Mouse (Mus musculus) E14TG2a.4 (cell line): ENCODE measurements around the gene Hnrnph2.

ENCODE experiments used
- H3K27me3 ChIP-seq: 2 replicates; pipeline ENCODE4 v1.6.1; 2014; ENCODE audit warnings: low read length, control low read depth; ENCODE audit not compliant: insufficient read depth
- H3K36me3 ChIP-seq: 2 replicates; pipeline ENCODE4 v1.6.1; 2014; ENCODE audit warnings: low read length, control low read depth; ENCODE audit not compliant: insufficient read depth
- H3K4me1 ChIP-seq: replicated peaks from 2 replicates; pipeline ENCODE4 v1.6.1; 2014; ENCODE audit warnings: low read depth, low read length, control low read depth
- H3K4me3 ChIP-seq: replicated peaks from 2 replicates; pipeline ENCODE4 v1.5.1; 2014; ENCODE audit warnings: mild to moderate bottlenecking, low read length
- H3K9me3 ChIP-seq: 2 replicates; pipeline ENCODE4 v1.6.1; 2014; ENCODE audit warnings: low read length, control low read depth
- CTCF ChIP-seq: conservative IDR thresholded peaks from 2 replicates; pipeline ENCODE4 v1.5.1; 2014; ENCODE audit warnings: low read length
- NANOG ChIP-seq: IDR thresholded peaks from 2 replicates; pipeline ENCODE4 v1.6.1; 2014; ENCODE audit warnings: borderline replicate concordance, low read length, mixed read lengths
- POU5F1 ChIP-seq: IDR thresholded peaks from 2 replicates; pipeline ENCODE4 v1.6.1; 2014; ENCODE audit warnings: low read length, borderline replicate concordance

Gene Hnrnph2

DNA sequence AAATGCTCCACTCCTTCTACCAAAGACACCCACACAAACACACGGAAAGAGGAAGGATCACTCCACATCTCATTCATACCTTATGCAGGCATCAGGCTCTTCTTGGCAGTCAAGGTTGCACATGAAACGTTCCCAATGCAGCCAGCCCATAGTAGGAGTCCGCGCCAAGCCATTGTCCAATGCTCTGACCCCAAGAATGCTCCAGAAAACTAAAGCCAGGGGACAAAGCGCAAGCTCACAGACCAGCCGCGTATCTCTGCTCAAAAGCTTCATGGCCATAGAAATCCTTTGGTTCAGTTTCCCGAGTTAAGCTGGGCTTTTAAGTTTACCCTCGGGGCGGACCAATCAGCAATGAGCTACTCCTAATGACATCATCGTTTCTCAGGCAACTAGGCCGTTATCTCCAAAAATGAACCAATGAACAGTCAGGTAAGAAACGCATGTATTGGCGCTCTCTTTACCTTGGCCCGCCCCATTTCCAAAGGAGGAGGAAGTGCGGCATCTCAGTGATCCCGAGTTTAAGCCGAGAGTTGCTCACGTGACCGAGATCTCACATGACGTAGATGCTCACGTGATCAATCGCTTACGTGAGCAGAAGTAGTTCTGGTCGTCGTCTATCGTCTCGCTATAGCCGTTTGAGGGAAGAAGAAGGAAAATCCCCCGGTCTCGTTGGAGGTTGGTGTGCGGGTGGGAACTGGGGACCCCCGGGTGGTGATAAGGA, at the start of gene Hnrnph2, which contains the start of gene Gla:
TSS of gene Hnrnph2 (plus strand) at position 521 of the 721 bp plus-strand sequence.
TSS of gene Gla (minus strand) at position 467 of the 721 bp plus-strand sequence.
- peaks cover 13% of the 10 kb centered on the region for H3K36me3 ChIP-seq
- H3K9me3 ChIP-seq: no peaks in the 10 kb centered on the region
- H3K27me3 ChIP-seq: no peaks in the 10 kb centered on the region
- peaks cover 27% of the 10 kb centered on the region for H3K4me1 ChIP-seq
- H3K4me3 ChIP-seq: peak within 1 kb of the TSS; percentile 86
- no peak for TF ChIP-seq NANOG
- TF ChIP-seq CTCF: no peak
- no peak for TF ChIP-seq POU5F1

DNA sequence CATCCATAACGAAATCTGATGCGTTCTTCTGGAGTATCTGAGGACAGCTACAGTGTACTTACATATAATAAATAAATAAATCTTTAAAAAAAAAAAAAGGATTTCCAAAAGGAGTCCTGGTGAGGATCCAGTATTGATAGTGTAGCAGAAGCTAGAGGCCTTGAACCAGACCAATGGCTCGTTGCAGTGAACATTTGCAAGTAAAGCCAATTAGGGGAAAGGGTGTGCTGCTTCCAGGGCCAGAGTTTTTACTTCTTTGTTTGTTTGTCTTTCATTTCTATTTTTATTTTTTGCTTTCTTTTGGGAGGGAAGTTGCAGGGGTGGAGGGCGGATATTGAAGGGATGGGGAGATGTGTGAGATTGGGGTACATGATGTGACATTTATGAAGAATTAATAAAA, 47.7 kb upstream of the Hnrnph2 start:
- Histone ChIP-seq H3K4me1 (no peaks in the 10 kb centered on the region), H3K4me3 (no peak overlapping the region), H3K27me3 (no peaks in the 10 kb centered on the region), H3K36me3 (no peaks in the 10 kb centered on the region), H3K9me3 (no peaks in the 10 kb centered on the region)
- no peak for TF ChIP-seq NANOG
- TF ChIP-seq CTCF: no peak
- no peak for TF ChIP-seq POU5F1

DNA sequence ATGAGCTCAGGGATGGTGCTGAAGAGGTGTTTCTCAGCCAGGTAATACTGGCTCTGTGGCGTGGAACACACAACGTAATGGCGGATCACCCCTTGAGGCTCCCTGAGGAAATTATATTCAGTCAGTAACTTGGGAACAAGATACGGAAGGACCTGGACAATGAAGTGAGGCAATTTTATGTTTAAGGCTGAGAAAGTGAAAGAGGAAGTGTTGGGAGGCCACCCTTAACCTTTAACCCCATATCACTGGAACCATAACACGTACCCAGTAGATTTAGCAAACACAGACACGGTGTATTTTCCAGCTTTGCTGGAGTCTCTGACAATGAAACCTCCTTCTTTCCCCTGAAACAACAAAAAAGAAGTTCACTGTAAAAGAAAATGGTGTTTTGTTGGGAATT, 46.6 kb upstream of the Hnrnph2 start:
- Histone ChIP-seq H3K4me1 (no peaks in the 10 kb centered on the region), H3K36me3 (no peaks in the 10 kb centered on the region), H3K27me3 (no peaks in the 10 kb centered on the region), H3K9me3 (no peaks in the 10 kb centered on the region), H3K4me3 (no peak overlapping the region)
- TF ChIP-seq POU5F1 (no peak), CTCF (no peak), NANOG (no peak)

DNA sequence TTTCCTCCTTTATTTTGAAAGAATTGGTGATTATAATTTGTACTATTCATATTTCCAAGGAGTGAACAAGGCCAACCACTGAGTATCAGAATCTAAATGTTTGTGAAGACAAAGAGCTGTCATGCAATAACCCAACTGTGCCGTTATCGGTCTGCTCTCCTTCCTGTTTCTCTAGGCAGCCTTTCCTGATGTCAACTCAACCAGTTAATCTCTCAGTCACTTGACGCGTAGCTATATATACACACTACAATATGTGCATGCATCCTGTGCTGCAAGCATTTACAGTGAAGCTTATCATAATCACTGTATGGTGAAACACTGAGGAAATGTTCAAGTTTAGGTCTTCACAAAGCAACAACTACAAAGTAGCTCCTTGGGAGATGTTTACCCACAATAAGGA, 36.7 kb upstream of the Hnrnph2 start:
- TF ChIP-seq POU5F1: no peak
- Histone ChIP-seq H3K4me3 (no peak overlapping the region), H3K36me3 (no peaks in the 10 kb centered on the region), H3K9me3 (no peaks in the 10 kb centered on the region), H3K4me1 (no peaks in the 10 kb centered on the region), H3K27me3 (no peaks in the 10 kb centered on the region)

DNA sequence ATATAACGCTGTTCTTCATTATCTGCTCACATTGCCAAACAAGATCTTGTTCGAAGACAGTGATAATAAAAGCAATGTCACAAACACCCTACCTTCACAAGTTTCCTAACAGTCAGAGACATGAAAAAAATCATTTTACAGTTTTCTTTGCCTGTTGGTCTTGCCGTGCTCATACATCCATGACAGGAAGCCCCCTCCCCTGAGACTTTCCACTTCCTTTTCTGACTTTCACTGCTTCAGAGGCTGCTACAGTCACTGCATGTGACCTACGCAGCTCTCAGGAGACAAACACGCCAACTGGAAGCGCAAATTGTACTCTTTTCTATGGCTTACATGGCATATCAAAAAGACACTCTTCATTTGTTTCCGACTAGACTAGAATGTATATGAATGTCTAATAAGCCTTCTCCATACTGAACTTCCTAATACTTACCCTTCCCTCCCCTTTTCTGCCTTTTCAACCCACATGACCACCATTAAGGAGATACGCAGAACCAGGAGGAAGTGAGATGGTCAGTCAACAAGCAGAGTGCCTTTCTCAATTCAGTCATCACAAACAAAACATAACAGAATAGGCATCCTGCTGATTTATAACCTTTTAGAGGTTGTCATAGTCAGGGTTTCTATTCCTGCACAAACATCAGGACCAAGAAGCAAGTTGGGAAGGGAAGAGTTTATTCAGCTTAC, 34.3 kb upstream of the Hnrnph2 start:
- Histone ChIP-seq H3K4me1 (no peaks in the 10 kb centered on the region), H3K9me3 (no peaks in the 10 kb centered on the region), H3K27me3 (no peaks in the 10 kb centered on the region), H3K4me3 (no peak overlapping the region), H3K36me3 (no peaks in the 10 kb centered on the region)
- TF ChIP-seq CTCF: no peak
- no peak for TF ChIP-seq POU5F1
- no peak for TF ChIP-seq NANOG

DNA sequence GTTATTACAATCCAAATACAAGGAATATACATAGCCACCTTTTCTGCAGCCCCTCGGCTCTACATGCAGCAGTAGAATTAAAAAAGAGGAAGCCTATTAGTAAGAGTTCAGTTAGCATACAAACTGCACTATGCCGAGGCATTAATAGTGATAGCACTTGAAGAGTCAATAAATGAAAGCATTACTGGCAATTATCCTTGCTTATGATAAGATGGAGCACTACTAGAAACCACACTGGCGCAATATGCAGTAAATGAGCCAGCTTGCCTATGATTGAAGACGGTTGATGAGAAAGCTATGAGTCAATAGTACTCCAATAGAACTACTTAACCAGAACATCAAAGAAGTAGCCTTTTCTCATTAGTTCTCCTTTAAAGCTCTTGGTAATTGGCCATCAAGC, 23.1 kb upstream of the Hnrnph2 start:
- Histone ChIP-seq H3K27me3 (no peaks in the 10 kb centered on the region), H3K4me1 (no peaks in the 10 kb centered on the region), H3K9me3 (no peaks in the 10 kb centered on the region), H3K36me3 (no peaks in the 10 kb centered on the region), H3K4me3 (no peak overlapping the region)
- TF ChIP-seq NANOG: no peak

DNA sequence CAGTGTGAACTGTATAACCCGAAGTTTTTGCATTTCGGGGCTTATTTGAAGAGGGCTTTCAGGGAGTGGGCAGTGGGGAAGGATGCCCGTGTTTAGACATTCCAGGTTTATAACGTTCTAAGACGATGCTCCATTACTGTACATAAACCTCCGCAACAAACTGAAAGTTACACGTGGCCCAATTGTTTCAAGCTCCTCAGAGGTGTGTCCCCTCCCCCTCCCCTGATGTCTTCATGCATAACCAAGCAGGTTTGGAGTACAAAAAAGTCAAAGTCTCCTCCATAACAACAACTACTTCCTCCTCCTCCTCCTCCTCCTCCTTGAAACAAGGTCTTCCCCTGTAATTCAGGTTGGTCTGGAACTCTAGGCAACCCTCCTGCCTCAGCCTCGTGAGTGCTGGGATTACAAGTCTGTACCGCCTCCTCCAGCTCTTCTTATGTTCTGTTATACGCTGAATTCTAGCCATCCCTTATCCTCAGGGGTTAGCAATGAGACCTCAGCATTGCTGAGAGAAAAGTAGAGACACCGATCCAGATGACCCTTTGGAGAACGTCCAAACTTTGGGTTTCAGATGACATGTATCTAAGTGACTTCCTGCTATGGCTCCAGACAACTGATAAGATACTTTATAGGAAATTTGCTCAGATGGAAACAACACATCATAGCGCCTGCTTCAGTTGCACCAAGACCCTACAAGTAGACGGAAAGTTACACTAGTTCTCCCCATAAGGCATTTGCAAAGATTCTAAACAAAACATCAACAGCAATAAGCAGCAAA, 20.3 kb upstream of the Hnrnph2 start:
- no peaks in the 10 kb centered on the region for H3K9me3 ChIP-seq
- H3K4me1 ChIP-seq: peaks cover 6% of the 10 kb centered on the region; the same call in 1 of the 2 replicates
- no peak overlapping the region for H3K4me3 ChIP-seq
- no peaks in the 10 kb centered on the region for H3K36me3 ChIP-seq
- H3K27me3 ChIP-seq: no peaks in the 10 kb centered on the region
- TF ChIP-seq NANOG: no peak
- no peak for TF ChIP-seq CTCF
- no peak for TF ChIP-seq POU5F1

DNA sequence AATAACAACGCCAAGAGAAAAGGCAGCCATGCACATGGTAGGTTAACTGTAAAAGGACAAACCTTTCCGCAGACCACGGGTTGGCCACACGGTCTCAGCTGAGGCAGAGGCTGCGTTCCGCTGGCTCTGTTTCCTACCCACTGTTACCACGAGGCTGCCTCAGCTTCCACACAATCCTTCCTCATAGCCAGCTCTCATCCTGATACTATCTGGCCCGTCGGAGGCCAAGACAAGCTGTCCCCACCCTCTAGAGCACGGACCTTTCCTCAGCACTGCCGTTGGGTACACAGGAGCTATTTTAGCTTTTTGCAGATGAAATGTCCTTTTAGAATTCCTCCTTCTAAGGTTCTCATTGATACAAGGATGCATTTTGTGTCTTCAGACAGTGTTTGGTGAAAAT, 18.7 kb upstream of the Hnrnph2 start:
- peaks cover 6% of the 10 kb centered on the region; the same call in 1 of the 2 replicates for H3K4me1 ChIP-seq
- TF ChIP-seq CTCF: no peak
- no peak for TF ChIP-seq POU5F1
- TF ChIP-seq NANOG: no peak
- no peaks in the 10 kb centered on the region for H3K9me3 ChIP-seq
- no peaks in the 10 kb centered on the region for H3K27me3 ChIP-seq
- no peak overlapping the region for H3K4me3 ChIP-seq
- H3K36me3 ChIP-seq: peaks cover 10% of the 10 kb centered on the region
